Mouse (Mus musculus): Measurements from ENCODE around the gene Bag5.

GRCm38 (mm10) chr12:111705186-111705973 is 7.7 kb downstream of the Bag5 start:
- TF ChIP-seq CTCF (IDR thresholded peaks at IDR 0.05; ENCODE audit: control insufficient read depth, insufficient read depth, insufficient replicate concordance, low read depth, low read length) = no peak
- TF ChIP-seq POLR2A (IDR thresholded peaks at IDR 0.05; ENCODE audit: control insufficient read depth, low read depth, low read length) = no peak

Measured in testis, adult 2 months (tissue).